Mouse (Mus musculus): Measurements from ENCODE around the gene Ddx1. TPM values are rescaled to one million over a fixed set of nuclear protein-coding genes. Genes with fewer than 3 reads are reported as not detected.

Ddx1 gene
- total RNA-seq, 2 experiments from 2014 or later: 109 to 118 TPM

Other genes with a start within 250 kb of the Ddx1 start
- gene Nbas, start 19.9 kb upstream of the Ddx1 start, total RNA-seq (2021): 10 to 100 TPM; 34.3 to 36.8 TPM

All from layer of hippocampus, adult 18-20 months (tissue).